Mouse (Mus musculus) adrenal gland, adult (tissue): ENCODE data around the gene Parva.

Experiments used
- DNase-seq, 2 experiments: peaks; one replicate each; pipeline ENCODE4 v3.0.0; 2022 to 2023; ENCODE audit warnings: low spot score in 1 of 2; ENCODE audit not compliant: inconsistent age in 2 of 2

Parva gene

GRCm38 (mm10) chr7:112593586-112593985 is 166.3 kb downstream of the Parva start:
- DNase-seq, result peak in 1 of 2 experiments; percentile 64

- no peak for DNase-seq
Observed at GRCm38 (mm10) chr7:112595226-112595850, 168.0 kb downstream of the Parva start.

GRCm38 (mm10) chr7:112599650-112600049 is 172.3 kb downstream of the Parva start:
- peak in 1 of 2 experiments; percentile 55 for DNase-seq

- DNase-seq, result peak; percentile 74 to 88
Observed at GRCm38 (mm10) chr7:112600163-112600562, 172.9 kb downstream of the Parva start.

- no peak for DNase-seq
Observed at GRCm38 (mm10) chr7:112602966-112603365, 175.7 kb downstream of the Parva start.

GRCm38 (mm10) chr7:112603496-112604170 is 176.3 kb downstream of the Parva start:
- DNase-seq, result peak in 1 of 2 experiments; percentile 64

GRCm38 (mm10) chr7:112604209-112604608 is 176.9 kb downstream of the Parva start:
- DNase-seq, result no peak

GRCm38 (mm10) chr7:112614046-112614790 is 186.9 kb downstream of the Parva start:
- DNase-seq, result no peak

- peak; percentile 47 to 77 for DNase-seq
Observed at GRCm38 (mm10) chr7:112614791-112615668, 187.7 kb downstream of the Parva start.

- peak in 1 of 2 experiments; percentile 38 for DNase-seq
Observed at GRCm38 (mm10) chr7:112620322-112621179, 193.2 kb downstream of the Parva start.

GRCm38 (mm10) chr7:112627481-112627880 is 200.2 kb downstream of the Parva start:
- no peak for DNase-seq

GRCm38 (mm10) chr7:112634505-112635213 is 207.4 kb downstream of the Parva start:
- no peak for DNase-seq

GRCm38 (mm10) chr7:112635936-112636335 is 208.6 kb downstream of the Parva start:
- no peak for DNase-seq
